Mouse (Mus musculus): ENCODE results near the gene Spem1.

Gene Spem1

DNA sequence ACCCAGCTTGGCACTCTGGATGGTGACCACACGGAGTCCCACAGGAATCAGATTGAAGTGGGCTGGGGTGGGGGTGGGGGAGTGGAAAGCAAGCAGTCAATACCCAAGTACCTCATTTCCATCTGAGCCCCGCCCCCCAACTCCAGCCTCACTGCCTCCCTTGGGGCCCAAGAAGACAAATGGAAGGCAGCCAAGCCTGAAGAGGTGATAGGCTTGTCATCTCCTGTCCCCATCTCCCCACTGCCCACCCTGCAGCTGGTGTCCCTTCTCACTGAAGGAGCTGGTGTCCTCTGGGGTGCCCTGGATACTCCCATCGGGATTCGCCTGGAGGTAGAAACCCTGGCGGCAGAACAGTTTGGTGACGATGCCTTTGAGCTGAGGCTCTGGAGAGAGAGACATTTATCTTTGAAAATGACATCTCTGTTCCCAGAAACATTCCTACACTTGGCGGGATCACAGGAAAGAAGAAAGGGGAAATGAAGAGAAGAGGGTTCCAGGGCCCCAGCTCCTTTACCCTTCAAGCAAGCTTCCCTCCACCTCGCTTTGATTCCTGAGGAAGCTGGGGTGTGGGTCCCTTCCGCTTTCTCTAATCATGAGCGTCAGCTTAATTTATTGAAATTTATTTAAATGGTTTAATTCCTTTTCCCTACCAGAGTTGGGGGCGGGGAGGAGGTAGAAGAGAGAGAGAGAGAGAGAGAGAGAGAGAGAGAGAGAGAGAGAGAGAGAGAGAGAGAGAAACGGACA lies 22.4 kb downstream of the Spem1 start:
- DNase-seq, result no peak

DNA sequence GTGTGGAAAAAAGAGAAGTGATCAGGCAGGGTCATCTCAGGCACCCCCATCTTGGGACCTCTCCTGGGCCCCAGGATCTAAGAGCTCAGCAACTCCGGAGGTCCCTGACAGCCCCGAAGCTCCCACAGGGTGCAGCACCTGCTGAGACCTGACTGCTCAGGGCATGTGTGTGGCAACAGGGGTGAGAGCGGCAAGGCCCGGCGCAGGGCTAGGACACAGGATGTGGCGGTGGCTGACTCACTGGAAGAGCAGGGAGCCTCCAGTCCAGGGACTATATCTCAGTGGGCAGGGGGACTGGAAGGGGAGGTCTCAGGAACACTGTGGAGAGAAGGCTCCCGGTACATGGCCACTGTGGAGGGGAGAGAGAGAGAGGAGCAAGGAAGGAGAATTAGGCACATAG lies 24.1 kb downstream of the Spem1 start:
- no peak for DNase-seq

DNA sequence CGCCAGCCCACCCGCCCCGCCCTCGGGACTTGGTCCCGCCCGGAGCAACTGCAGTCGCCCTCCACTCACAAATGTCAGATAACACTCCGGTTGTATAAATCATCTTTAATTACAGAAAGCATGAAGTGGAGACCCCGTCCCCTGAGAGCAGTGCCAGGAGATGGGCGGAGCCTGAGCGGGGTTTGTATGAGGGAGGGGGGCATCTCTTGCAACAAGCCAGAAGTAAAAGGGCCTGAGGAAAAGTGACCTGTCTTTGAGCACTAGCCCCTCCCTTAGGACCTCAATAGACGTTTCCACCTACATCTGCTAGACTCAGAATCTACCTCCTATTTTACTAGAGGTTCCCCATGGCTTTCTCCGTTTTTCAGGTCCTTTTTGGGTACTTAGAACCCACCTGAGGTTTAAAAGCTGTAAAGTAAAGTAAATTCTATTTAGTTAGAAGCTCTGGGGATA lies 26.0 kb downstream of the Spem1 start:
- no peak for DNase-seq

DNA sequence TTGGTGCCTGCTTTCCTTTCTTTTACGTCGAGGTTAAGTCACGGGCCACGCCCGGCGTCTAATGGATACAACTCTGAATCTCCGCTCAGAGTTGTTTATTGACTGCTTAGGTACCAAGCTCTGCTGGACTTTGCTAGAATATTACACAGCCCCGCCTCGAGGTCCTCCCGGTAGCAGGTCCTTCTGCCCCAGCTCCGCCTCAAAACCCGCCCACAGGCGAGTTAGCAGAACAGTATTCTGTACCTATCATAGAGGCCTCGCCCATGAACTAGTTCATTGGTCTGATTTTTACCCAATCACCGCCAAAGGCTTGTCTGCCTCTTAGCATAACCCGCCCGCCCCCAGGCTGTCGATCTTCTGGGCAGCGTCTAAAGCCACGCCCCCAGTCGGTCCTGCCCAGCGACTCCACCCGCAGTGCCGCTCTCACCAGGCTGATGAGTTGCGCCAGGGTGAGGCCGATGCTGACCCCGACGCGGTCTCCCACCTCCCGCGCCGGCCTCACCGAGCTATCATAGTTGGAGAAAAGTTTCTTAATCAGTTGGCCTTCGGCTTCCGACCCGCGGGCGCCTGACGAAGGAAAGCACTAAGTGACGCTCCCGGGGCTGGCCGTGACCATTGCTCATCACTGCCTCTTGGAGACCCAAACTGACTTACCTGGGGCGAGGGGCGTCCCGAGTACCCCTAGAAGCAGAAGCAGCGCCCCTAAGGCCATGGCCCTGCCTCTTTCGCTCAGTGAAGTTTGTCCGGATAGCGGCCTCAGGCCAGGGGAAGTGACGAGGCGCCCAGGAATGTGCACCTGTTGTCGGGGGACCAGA lies 26.6 kb downstream of the Spem1 start, which contains the start of gene Chrnb1:
Gene Chrnb1, minus strand, starts transcription at position 776 of the 815 bp plus-strand sequence.
- DNase-seq, result peak; percentile 89 to 95

DNA sequence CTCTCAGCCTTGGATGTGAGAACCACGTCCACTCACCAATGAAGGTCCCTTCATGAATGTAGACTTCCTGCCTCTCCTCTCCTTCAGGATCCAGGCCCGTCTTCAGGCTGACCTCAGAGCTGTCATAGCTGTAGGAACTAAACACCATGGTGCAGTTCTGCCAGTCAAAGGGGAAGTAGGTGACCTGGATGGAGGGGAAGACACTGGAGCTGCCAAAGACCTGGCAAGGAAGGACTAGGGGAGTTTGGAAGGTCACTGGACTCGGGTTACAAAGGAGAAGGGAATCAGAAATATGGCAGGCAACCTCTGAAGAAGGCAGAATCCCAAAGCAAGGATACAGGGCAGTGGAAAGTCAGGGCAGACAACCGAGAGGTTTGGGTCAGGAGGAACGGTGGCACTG lies 28.6 kb downstream of the Spem1 start:
- DNase-seq, result no peak

DNA sequence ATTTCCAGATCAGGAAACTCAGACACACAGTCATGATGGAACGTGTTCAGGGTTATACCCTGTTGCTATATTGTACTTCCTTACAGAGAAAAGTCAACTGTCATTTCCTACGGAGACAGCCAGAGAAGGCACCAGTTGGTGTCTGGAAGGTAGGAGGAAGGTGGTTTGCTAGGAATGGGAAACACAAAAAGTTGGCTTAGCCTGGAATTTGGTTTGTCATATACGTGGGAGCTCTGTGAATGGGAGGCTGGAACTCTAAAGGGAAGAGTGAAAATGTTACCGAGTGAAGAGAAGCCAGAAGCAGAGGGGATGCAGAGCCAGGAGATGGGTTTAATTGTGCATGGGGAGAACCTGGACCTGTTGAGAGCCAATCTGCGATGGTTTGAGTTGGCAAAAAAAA lies 30.6 kb downstream of the Spem1 start:
- no peak for DNase-seq

DNA sequence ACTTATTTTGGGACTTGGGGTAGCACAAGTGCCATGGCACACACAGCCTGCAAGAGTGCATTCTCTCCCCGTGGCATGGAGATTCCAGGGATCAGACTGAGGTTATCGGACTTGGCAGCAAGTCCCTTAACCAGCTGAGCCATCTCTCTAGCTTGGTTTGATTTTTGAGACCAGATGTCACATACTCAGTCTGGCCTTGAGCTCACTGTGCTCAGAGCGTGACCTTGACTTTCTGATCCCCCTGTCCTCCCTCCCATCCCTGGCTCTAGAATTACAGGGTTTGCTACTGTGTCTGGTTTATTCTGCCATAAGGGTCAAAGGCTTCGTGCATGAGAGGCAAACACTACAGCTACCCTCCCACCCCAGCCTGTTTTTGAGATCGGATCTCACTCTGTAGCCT lies 32.5 kb downstream of the Spem1 start:
- DNase-seq, result no peak

DNA sequence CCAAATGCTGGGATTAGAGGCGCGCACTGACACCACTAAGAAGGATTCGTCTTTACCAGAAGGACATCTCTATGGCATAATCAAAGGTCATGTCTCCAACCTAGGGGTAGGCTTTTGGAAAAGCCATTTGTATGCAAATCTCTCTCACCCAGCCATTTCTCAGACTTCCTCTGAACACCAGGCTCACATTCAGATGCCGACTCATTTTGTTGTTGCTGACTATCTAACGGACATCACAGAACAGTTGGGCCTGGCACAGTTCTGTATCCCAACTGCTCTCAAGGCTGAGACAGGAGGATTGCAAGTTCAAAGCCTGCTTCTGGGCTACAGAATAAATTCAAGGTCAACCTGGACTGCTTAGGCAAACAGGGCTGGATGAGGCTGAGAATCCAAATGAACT lies 34.7 kb downstream of the Spem1 start:
- no peak for DNase-seq

DNA sequence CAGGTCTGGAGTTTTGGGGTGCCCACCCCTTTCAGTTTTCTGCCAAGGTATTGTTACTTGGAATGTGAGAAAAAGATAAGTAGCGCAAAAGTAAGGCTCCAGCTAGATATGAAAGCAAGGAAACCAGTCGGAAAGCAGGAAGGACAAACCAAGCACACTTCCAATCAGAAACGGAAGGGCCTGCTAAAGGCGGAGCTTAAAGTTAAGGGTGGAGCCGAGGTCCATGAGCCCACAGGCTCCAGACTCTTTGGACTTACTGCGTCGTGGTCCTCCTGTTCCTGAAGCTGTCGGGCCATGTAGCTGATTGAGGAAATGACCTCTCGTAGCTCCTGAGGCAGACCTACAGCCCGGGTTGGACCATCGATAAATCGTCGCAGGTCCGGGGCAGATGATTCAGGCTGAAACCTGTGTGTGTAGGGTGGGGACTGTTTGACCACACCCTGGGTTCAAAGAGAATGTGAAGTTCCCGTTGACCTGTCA lies 37.1 kb downstream of the Spem1 start:
- no peak for DNase-seq

DNA sequence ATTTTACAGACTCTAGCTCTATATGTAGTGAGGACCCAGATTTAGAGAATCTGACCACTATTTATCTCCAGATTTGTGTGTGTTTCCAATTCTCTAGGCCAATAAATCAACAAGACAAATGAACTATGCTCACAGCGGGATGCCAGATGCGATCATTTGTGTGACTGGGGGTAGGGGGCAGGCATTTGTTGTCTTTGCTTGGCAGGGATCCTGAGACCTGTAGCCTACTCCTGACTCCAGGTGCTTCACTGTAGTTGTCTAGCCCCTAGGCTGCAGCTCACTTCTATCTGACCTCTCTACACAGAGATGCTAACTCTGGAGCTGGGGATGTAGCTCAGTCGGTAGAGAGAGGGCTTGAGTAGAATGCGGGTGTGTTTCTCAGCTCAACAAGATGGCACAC lies 40.2 kb downstream of the Spem1 start:
- no peak for DNase-seq

DNA sequence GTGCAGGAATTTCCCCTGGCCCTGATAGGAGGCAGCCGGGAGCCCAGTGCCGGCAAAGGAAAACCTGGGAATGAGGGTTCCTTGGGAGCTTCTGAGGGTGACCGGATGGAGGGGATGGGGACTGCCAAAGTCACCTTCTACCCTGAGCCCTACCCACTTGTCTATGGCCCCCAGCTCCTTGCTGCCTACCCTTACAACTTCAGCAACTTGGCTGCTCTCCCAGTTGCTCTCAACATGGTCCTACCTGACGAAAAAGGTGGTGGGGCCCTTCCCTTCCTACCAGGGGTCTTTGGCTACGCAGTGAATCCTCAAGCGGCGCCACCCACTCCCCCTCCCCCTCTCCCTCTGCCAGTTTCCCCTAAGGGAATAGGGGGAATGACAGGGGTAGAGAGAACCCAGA lies 43.0 kb downstream of the Spem1 start:
- DNase-seq, result no peak

DNA sequence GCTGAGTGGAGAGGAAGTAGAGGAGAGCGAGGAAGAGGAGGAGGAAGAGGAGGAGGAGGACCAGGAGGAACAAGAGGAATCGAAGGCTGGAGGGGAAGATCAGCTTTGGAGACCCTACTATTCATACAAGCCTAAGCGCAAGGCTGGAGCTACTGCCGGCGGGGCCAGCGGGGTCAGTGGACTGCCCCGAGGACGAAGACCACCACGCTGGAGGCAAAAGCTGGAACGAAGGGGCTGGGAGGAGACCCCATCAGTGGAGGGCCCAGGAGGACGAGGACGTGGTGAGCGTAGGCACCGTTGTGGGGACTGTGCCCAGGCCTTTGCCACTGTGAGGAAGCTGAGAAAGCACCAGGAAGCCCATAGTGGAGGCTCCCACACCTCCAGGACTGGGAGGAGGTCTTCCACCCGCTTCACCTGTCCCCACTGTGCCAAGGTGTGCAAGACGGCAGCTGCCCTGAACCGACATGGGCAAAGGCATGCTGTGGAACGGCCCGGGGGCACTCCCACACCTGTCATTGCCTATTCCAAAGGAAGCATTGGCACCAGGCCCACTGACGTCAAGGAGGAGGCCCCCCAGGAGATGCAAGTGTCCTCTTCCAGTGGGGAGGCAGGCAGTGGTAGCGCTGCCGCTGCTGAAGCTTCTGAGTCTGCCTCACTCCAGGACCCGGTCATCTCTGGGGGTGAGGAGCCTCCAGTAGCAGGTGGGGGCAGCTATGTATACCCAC lies 43.6 kb downstream of the Spem1 start:
- peak; percentile 60 to 72 for DNase-seq

DNA sequence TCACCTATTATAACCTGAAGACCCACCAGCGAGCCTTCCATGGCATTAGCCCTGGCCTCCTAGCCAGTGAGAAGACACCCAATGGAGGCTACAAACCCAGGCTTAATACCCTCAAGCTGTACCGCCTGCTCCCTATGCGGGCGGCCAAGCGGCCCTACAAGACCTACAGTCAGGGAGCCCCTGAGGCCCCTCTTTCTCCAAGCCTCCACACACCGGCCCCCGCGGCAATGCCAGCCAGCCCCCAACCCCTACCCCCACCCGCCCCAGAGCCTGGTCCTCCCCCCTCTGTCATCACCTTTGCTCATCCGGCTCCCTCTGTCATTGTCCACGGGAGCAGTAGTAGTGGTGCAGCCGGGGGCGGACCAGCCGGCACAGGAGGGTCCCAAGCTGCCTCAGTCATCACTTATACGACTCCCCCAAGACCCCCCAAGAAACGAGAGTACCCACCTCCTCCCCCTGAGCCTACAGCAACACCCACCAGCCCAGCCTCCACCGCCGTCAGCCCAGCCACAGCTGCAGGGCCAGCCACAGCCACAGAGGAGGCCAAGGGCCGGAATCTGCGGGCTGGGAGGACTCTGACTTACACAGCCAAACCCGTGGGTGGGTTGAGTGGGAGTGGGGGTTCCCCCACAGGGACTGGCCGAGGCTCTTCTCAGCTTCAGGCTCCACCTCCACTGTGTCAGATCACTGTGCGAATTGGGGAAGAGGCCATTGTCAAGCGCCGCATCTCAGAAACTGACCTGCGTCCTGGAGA lies 44.3 kb downstream of the Spem1 start:
- DNase-seq, result no peak

DNA sequence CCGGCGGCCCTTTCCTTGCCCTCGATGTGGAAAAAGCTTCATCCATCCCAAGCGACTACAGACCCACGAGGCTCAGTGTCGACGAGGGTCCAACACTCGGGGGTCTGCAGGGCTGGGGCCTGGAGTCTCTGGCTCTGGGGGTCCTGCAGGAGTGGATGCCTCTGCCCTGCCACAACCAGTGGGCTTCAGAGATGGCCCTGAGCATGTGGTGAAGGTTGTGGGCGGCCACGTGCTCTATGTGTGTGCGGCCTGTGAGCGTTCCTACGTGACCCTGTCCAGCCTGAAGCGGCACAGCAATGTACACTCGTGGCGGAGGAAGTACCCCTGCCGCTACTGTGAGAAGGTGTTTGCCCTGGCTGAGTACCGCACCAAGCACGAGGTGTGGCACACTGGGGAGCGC lies 45.5 kb downstream of the Spem1 start:
- no peak for DNase-seq

DNA sequence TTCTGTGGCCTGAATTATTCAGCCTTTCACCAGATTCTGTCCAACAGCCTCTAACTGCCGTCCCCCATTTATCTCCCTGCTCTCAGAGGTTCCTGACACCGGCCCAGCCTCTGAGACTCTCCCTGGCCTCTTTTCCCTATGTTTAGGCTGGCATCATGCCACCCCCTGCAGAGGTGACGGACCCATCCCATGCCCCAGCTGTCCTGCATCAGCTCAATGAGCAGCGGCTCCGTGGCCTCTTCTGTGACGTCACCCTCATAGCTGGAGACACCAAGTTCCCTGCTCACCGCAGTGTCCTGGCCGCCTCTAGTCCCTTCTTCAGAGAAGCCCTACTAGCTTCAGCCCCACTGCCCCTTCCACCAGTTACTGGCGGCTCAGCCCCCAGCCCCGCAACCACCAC lies 46.3 kb downstream of the Spem1 start:
- peak in 1 of 2 experiments; percentile 60 for DNase-seq

DNA sequence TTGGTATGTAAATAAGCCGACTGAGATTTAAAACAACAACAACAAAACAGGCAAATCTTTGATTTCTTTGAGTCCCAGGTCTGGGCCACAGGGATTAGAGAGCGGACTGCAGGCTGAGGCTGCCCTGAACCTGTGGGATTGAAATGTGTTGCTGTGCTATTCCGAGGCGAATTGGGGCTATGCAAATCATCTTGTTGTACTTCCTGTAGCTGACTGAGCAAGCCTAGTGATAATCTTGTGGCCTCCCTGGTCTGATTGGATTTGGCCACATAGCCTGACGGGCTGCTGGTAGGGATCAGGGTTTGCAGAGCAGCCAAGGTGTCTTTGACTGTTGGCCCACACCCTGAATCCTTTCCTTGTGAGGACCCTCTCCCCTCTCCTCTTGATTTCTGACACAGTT lies 47.0 kb downstream of the Spem1 start:
- no peak for DNase-seq

Data from cerebellum, postnatal 25 days (tissue).